Comparison of ENCODE assay signal across 8 mouse cellular contexts in genomic region chr16:41745037-41745436, GRCm38 (mm10).
DNase-seq lines count a peak whose midpoint lies in the region; ATAC-seq and TF ChIP-seq lines count a peak whose summit lies in the region.

No protein-coding gene starts in this region.

- H3K9ac ChIP-seq in forebrain, embryonic 13.5 days: no peak overlapping the region
- no peak overlapping the region for H3K9ac ChIP-seq in forebrain, embryonic 12.5 days
- no peak overlapping the region for H3K9ac ChIP-seq in kidney, postnatal 0 days (ENCODE audit: low read depth, low read length)
- H3K9ac ChIP-seq in midbrain, postnatal 0 days (replicated peaks; ENCODE audit: low read length, poor library complexity, severe bottlenecking): no peak overlapping the region

- no peak for TF ChIP-seq CTCF in kidney, postnatal 0 days (IDR thresholded peaks at IDR 0.05; ENCODE audit: low read depth)
- TF ChIP-seq CTCF in midbrain, postnatal 0 days (IDR thresholded peaks at IDR 0.05): no peak

- no peak overlapping the region for H3K4me2 ChIP-seq in forebrain, embryonic 13.5 days
- H3K4me2 ChIP-seq in forebrain, embryonic 12.5 days: no peak overlapping the region
- H3K4me2 ChIP-seq in kidney, postnatal 0 days (ENCODE audit: low read length): no peak overlapping the region
- no peak overlapping the region for H3K4me2 ChIP-seq in midbrain, postnatal 0 days (ENCODE audit: low read depth, low read length, poor library complexity, severe bottlenecking)

- peak; percentile 85 for ATAC-seq in forebrain, embryonic 13.5 days
- no peak for ATAC-seq in forebrain, embryonic 12.5 days (ENCODE audit: low FRiP score)
- ATAC-seq in cerebellum, adult (ENCODE audit: insufficient number of reproducible peaks, low FRiP score, low TSS enrichment): peak; percentile 99
- ATAC-seq in kidney, postnatal 0 days (replicated peaks; ENCODE audit: low FRiP score, low read depth): peak; percentile 95
- ATAC-seq in midbrain, postnatal 0 days (ENCODE audit: low FRiP score): peak; percentile 52; the same call in 1 of the 2 replicates

- H3K9me3 ChIP-seq in forebrain, embryonic 13.5 days (replicated peaks): no peaks in the 10 kb centered on the region
- no peaks in the 10 kb centered on the region for H3K9me3 ChIP-seq in forebrain, embryonic 12.5 days
- no peaks in the 10 kb centered on the region for H3K9me3 ChIP-seq in kidney, postnatal 0 days (replicated peaks; ENCODE audit: low read length)
- H3K9me3 ChIP-seq in midbrain, postnatal 0 days (ENCODE audit: low read length): no peaks in the 10 kb centered on the region

- no peaks in the 10 kb centered on the region for H3K36me3 ChIP-seq in forebrain, embryonic 13.5 days (ENCODE audit: poor library complexity, severe bottlenecking)
- H3K36me3 ChIP-seq in forebrain, embryonic 12.5 days (replicated peaks): no peaks in the 10 kb centered on the region
- H3K36me3 ChIP-seq in kidney, postnatal 0 days (ENCODE audit: insufficient read depth, low read length): no peaks in the 10 kb centered on the region
- H3K36me3 ChIP-seq in midbrain, postnatal 0 days (ENCODE audit: insufficient read depth, low read length): no peaks in the 10 kb centered on the region

- no peaks in the 10 kb centered on the region for H3K27me3 ChIP-seq in forebrain, embryonic 13.5 days
- H3K27me3 ChIP-seq in forebrain, embryonic 12.5 days: no peaks in the 10 kb centered on the region
- H3K27me3 ChIP-seq in kidney, postnatal 0 days (ENCODE audit: insufficient read depth, low read length): no peaks in the 10 kb centered on the region
- no peaks in the 10 kb centered on the region for H3K27me3 ChIP-seq in midbrain, postnatal 0 days (ENCODE audit: insufficient read depth, low read length)

- H3K4me3 ChIP-seq in forebrain, embryonic 13.5 days: no peak overlapping the region
- no peak overlapping the region for H3K4me3 ChIP-seq in forebrain, embryonic 12.5 days (replicated peaks)
- H3K4me3 ChIP-seq in kidney, postnatal 0 days (replicated peaks; ENCODE audit: low read depth, low read length): no peak overlapping the region
- H3K4me3 ChIP-seq in midbrain, postnatal 0 days (ENCODE audit: low read depth, low read length): no peak overlapping the region

- intact Hi-C loops in gastrocnemius, postnatal 36 days (cut with DNase I): no loop called here

- DNase-seq in gastrocnemius, postnatal 36 days: peak; percentile 25 to 39
- DNase-seq in kidney, postnatal 0 days (ENCODE audit: low spot score): peak; percentile 74
- DNase-seq in midbrain, postnatal 0 days (ENCODE audit: low spot score): peak; percentile 78
- no peak for DNase-seq in thymus, postnatal 0 days (ENCODE audit: low spot score)
- DNase-seq in c-Kit-positive CD71-positive TER-119-positive erythroid progenitor cells, embryonic 14.5 days (ENCODE audit: low spot score): no peak

- 60% methylated on average over 4 of the region's 4 CpGs for WGBS in forebrain, embryonic 13.5 days
- WGBS in forebrain, embryonic 12.5 days: 78% methylated on average over 4 of the region's 4 CpGs
- 22% methylated on average over 4 of the region's 4 CpGs for WGBS in kidney, postnatal 0 days
- WGBS in midbrain, postnatal 0 days: 60% methylated on average over 4 of the region's 4 CpGs

- H3K4me1 ChIP-seq in forebrain, embryonic 13.5 days: peaks cover 29% of the 10 kb centered on the region
- H3K4me1 ChIP-seq in forebrain, embryonic 12.5 days: no peaks in the 10 kb centered on the region; the same call in 1 of the 2 replicates
- 0 out of 2 replicates have a peak, but pooled peaks cover 3% of the 10 kb centered on the region for H3K4me1 ChIP-seq in kidney, postnatal 0 days (replicated peaks; ENCODE audit: insufficient read depth, low read length)
- H3K4me1 ChIP-seq in midbrain, postnatal 0 days (ENCODE audit: insufficient read depth, low read length): no peaks in the 10 kb centered on the region

- H3K27ac ChIP-seq in forebrain, embryonic 13.5 days: no peak overlapping the region
- H3K27ac ChIP-seq in forebrain, embryonic 12.5 days: no peak overlapping the region
- H3K27ac ChIP-seq in kidney, postnatal 0 days: no peak overlapping the region
- peak overlapping the region; percentile 38; the same call in 1 of the 2 replicates for H3K27ac ChIP-seq in midbrain, postnatal 0 days (ENCODE audit: low read depth, low read length)

Comparison
In these comparisons a context has a peak if more than half of its experiments do, and no peak if none do; other contexts are left out.
1. DNase-seq: peak in gastrocnemius, postnatal 36 days (2 of 2), kidney, postnatal 0 days (single experiment) and midbrain, postnatal 0 days (single experiment); none in thymus, postnatal 0 days (single experiment) and c-Kit-positive CD71-positive TER-119-positive erythroid progenitor cells, embryonic 14.5 days (single experiment).